Mouse (Mus musculus) liver, embryonic 12.5 days (tissue): ENCODE data around the gene Pde6h. TPM values are rescaled to one million over a fixed set of nuclear protein-coding genes. Genes with fewer than 3 reads are reported as not detected.

ENCODE experiments used
- ATAC-seq: fragments of 200-750 bp; cut with Nextera tagmentation; 2 replicates; pipeline ENCODE4 v1.8.0; 2017; ENCODE audit warnings: moderate number of reproducible peaks, mild to moderate bottlenecking, moderate library complexity
- H3K27ac ChIP-seq: fragments of 300-500 bp; sonication (generic); 2 replicates; pipeline ENCODE4 v1.5.1; 2016; ENCODE audit warnings: mild to moderate bottlenecking
- H3K27me3 ChIP-seq: fragments of 300-500 bp; sonication (generic); replicated peaks from 2 replicates; pipeline ENCODE4 v1.6.1; 2016; ENCODE audit warnings: mild to moderate bottlenecking, moderate library complexity
- H3K36me3 ChIP-seq: fragments of 300-500 bp; sonication (generic); 2 replicates; pipeline ENCODE4 v1.6.1; 2016; ENCODE audit warnings: mild to moderate bottlenecking, moderate library complexity
- H3K4me1 ChIP-seq: fragments of 300-500 bp; sonication (generic); 2 replicates; pipeline ENCODE4 v1.6.1; 2016
- H3K4me2 ChIP-seq: fragments of 300-500 bp; sonication (generic); 2 replicates; pipeline ENCODE4 v1.6.1; 2016; ENCODE audit warnings: mild to moderate bottlenecking, moderate library complexity
- H3K4me3 ChIP-seq: fragments of 300-500 bp; sonication (generic); 2 replicates; pipeline ENCODE4 v1.5.1; 2016; ENCODE audit warnings: mild to moderate bottlenecking, moderate library complexity
- H3K9ac ChIP-seq: fragments of 300-500 bp; sonication (generic); 2 replicates; pipeline ENCODE4 v1.6.1; 2016; ENCODE audit warnings: mild to moderate bottlenecking, moderate library complexity
- H3K9me3 ChIP-seq: fragments of 300-500 bp; sonication (generic); replicated peaks from 2 replicates; pipeline ENCODE4 v1.6.1; 2016; ENCODE audit warnings: mild to moderate bottlenecking, moderate library complexity
- WGBS: fragments of 180-500 bp; shearing (Covaris S2); methylation state at CpG from one replicate; pipeline ENCODE4 v1.1.7; 2016; ENCODE audit not compliant: insufficient replicate concordance; 5-methylcytosine and 5-hydroxymethylcytosine counted together
- polyA plus RNA-seq: library from polyadenylated mRNA; unstranded; fragments of >200 nt; fragmentation: Nextera tagmentation; extraction: Ambion mirVana; gene quantifications from 2 replicates; pipeline ENCODE4 v1.2.1, GENCODE M21; 2016

The Pde6h gene
- polyA plus RNA-seq, 1 experiment from 2014 or later = not detected

- H3K9me3 ChIP-seq = no peaks in the 10 kb centered on the region
- ATAC-seq = no peak
- H3K36me3 ChIP-seq = no peaks in the 10 kb centered on the region
- no peaks in the 10 kb centered on the region for H3K27me3 ChIP-seq
- no peak overlapping the region for H3K4me2 ChIP-seq
- no peak overlapping the region for H3K27ac ChIP-seq
- no peak overlapping the region for H3K9ac ChIP-seq
- 65% methylated on average over 4 of the region's 4 CpGs for WGBS
- no peak overlapping the region for H3K4me3 ChIP-seq
- H3K4me1 ChIP-seq = no peaks in the 10 kb centered on the region
Observed at GRCm38 (mm10) chr6:137004359-137004758, 80.7 kb downstream of the Pde6h start.

- WGBS = 60% methylated on average over 5 of the region's 5 CpGs
- no peak overlapping the region for H3K9ac ChIP-seq
- H3K4me2 ChIP-seq = no peak overlapping the region
- no peak for ATAC-seq
- no peaks in the 10 kb centered on the region for H3K36me3 ChIP-seq
- no peak overlapping the region for H3K4me3 ChIP-seq
- H3K27ac ChIP-seq = no peak overlapping the region
- H3K27me3 ChIP-seq = no peaks in the 10 kb centered on the region
- H3K4me1 ChIP-seq = no peaks in the 10 kb centered on the region
- H3K9me3 ChIP-seq = no peaks in the 10 kb centered on the region
Observed at GRCm38 (mm10) chr6:137011187-137011586, 87.6 kb downstream of the Pde6h start.

GRCm38 (mm10) chr6:137014346-137014745 is 90.7 kb downstream of the Pde6h start:
- H3K9ac ChIP-seq = no peak overlapping the region
- H3K9me3 ChIP-seq = no peaks in the 10 kb centered on the region
- H3K36me3 ChIP-seq = no peaks in the 10 kb centered on the region
- no peak overlapping the region for H3K4me3 ChIP-seq
- H3K27me3 ChIP-seq = no peaks in the 10 kb centered on the region
- no peak for ATAC-seq
- no peak overlapping the region for H3K4me2 ChIP-seq
- H3K4me1 ChIP-seq = no peaks in the 10 kb centered on the region
- 66% methylated on average over 6 of the region's 6 CpGs for WGBS
- no peak overlapping the region for H3K27ac ChIP-seq

GRCm38 (mm10) chr6:137017216-137017973 is 93.8 kb downstream of the Pde6h start:
- Histone ChIP-seq H3K36me3 (no peaks in the 10 kb centered on the region), H3K9ac (no peak overlapping the region), H3K27me3 (no peaks in the 10 kb centered on the region), H3K4me2 (no peak overlapping the region), H3K4me1 (no peaks in the 10 kb centered on the region), H3K9me3 (no peaks in the 10 kb centered on the region), H3K27ac (no peak overlapping the region), H3K4me3 (no peak overlapping the region)
- 65% methylated on average over 7 of the region's 7 CpGs for WGBS
- ATAC-seq = no peak

Other genes starting within 250 kb of the Pde6h start
- 0.07 TPM in 1 of 2 replicates, not detected in the other for gene Gucy2c, start 142.1 kb upstream of the Pde6h start, polyA plus RNA-seq
- 0.92 and 1.0 TPM in 2 replicates for gene Hist4h4, start 119.4 kb upstream of the Pde6h start, polyA plus RNA-seq
- 196 and 207 TPM in 2 replicates for gene H2afj, start 115.6 kb upstream of the Pde6h start, polyA plus RNA-seq
- 1.2 and 1.3 TPM in 2 replicates for gene BC049715, start 96.2 kb upstream of the Pde6h start, polyA plus RNA-seq
- gene Wbp11, start 95.6 kb upstream of the Pde6h start, polyA plus RNA-seq = 95.0 and 97.3 TPM in 2 replicates
- not detected in 2 replicates for gene Smco3, start 88.4 kb upstream of the Pde6h start, polyA plus RNA-seq
- 26.3 and 27.0 TPM in 2 replicates for gene Art4, start 66.1 kb upstream of the Pde6h start, polyA plus RNA-seq
- gene Mgp, start 48.0 kb upstream of the Pde6h start, polyA plus RNA-seq = 4.3 and 7.4 TPM in 2 replicates
- 0.27 and 0.43 TPM in 2 replicates for gene Erp27, start 1.7 kb upstream of the Pde6h start, polyA plus RNA-seq
- gene Arhgdib, start 18.1 kb downstream of the Pde6h start, polyA plus RNA-seq = 120 and 122 TPM in 2 replicates
- 2.8 and 3.0 TPM in 2 replicates for gene Rerg, start 246.7 kb downstream of the Pde6h start, polyA plus RNA-seq